Mouse (Mus musculus): ENCODE results near the gene Lrrc3.

- TF ChIP-seq POLR2A (IDR thresholded peaks at IDR 0.05; ENCODE audit: borderline replicate concordance, low read depth, low read length) (no peak), CTCF (IDR thresholded peaks at IDR 0.05; ENCODE audit: low read depth, low read length) (no peak)
Measured at GRCm38 (mm10) chr10:77880305-77880704, 22.0 kb downstream of the Lrrc3 start.
